Mouse (Mus musculus) hindbrain, embryonic 12.5 days (tissue): ENCODE data around the gene Cep164. TPM values are rescaled to one million over a fixed set of nuclear protein-coding genes. Genes with fewer than 3 reads are reported as not detected.

Experiments
- ATAC-seq: fragments of 200-750 bp; cut with Nextera tagmentation; 2 replicates; pipeline ENCODE4 v1.8.0; 2017; ENCODE audit warnings: moderate TSS enrichment; ENCODE audit not compliant: low FRiP score
- H3K27ac ChIP-seq: fragments of 300-500 bp; sonication (generic); 2 replicates; pipeline ENCODE4 v1.5.1; 2016; ENCODE audit warnings: mild to moderate bottlenecking
- H3K27me3 ChIP-seq: fragments of 300-500 bp; sonication (generic); 2 replicates; pipeline ENCODE4 v1.6.1; 2016; ENCODE audit warnings: mild to moderate bottlenecking
- H3K36me3 ChIP-seq: fragments of 300-500 bp; sonication (generic); 2 replicates; pipeline ENCODE4 v1.6.1; 2016; ENCODE audit warnings: mild to moderate bottlenecking
- H3K4me1 ChIP-seq: fragments of 300-500 bp; sonication (generic); 2 replicates; pipeline ENCODE4 v1.6.1; 2016
- H3K4me2 ChIP-seq: fragments of 300-500 bp; sonication (generic); replicated peaks from 2 replicates; pipeline ENCODE4 v1.6.1; 2016; ENCODE audit warnings: mild to moderate bottlenecking
- H3K4me3 ChIP-seq: fragments of 300-500 bp; sonication (generic); 2 replicates; pipeline ENCODE4 v1.5.1; 2016; ENCODE audit warnings: mild to moderate bottlenecking
- H3K9ac ChIP-seq: fragments of 300-500 bp; sonication (generic); 2 replicates; pipeline ENCODE4 v1.6.1; 2016; ENCODE audit warnings: mild to moderate bottlenecking, moderate library complexity
- H3K9me3 ChIP-seq: fragments of 300-500 bp; sonication (generic); replicated peaks from 2 replicates; pipeline ENCODE4 v1.6.1; 2016; ENCODE audit warnings: mild to moderate bottlenecking
- WGBS: fragments of 180-500 bp; shearing (Covaris S2); methylation state at CpG from one replicate; pipeline ENCODE4 v1.1.7; 2016; 5-methylcytosine and 5-hydroxymethylcytosine counted together
- polyA plus RNA-seq: library from polyadenylated mRNA; unstranded; fragments of >200 nt; fragmentation: Nextera tagmentation; extraction: Ambion mirVana; gene quantifications from 2 replicates; pipeline ENCODE4 v1.2.1, GENCODE M21; 2016

Gene Cep164
- polyA plus RNA-seq, 1 experiment from 2014 or later: 18.8 TPM

GRCm38 (mm10) chr9:45798467-45799164 lies 29.9 kb downstream of the Cep164 start:
- 13% methylated on average over 13 of the region's 13 CpGs for WGBS
- Histone ChIP-seq H3K36me3 (peaks cover 18% of the 10 kb centered on the region; the same call in 1 of the 2 replicates), H3K9ac (no peak overlapping the region), H3K27me3 (no peaks in the 10 kb centered on the region), H3K9me3 (no peaks in the 10 kb centered on the region), H3K4me1 (peaks cover 11% of the 10 kb centered on the region), H3K27ac (0 out of 2 replicates have a peak overlapping the region, but pooled peaks have one; percentile 48), H3K4me3 (no peak overlapping the region), H3K4me2 (peak overlapping the region; percentile 11)
- ATAC-seq: peak; percentile 46; the same call in 1 of the 2 replicates

GRCm38 (mm10) chr9:45797271-45797670 lies 31.2 kb downstream of the Cep164 start:
- WGBS: 83% methylated on average over 3 of the region's 3 CpGs
- no peak overlapping the region for H3K4me2 ChIP-seq

DNA sequence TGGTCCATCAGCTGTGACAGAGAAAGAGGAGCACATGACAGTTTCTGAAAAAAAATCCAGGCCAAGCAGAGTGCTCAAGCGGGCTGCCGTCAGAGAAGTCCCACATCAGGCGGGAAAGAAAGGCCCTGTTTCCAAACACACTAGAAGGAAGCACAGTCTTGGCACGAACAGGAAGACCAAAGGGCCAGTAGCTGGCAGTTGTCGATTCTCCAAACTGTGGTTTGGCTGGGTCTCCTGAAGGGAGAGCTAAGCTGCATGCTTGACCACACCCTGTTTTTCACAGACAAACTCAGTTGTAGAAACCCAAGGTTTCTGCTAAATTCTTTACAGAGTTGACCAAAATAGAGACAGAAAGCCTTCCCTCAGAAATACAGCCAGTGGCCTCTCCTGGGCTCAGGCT lies 32.8 kb downstream of the Cep164 start:
- no peak overlapping the region for H3K4me2 ChIP-seq
- WGBS: 88% methylated on average over 5 of the region's 5 CpGs

More at GRCm38 (mm10) chr9:45797271-45797670, 31.2 kb downstream of the Cep164 start:
- no peaks in the 10 kb centered on the region for H3K27me3 ChIP-seq
- H3K27ac ChIP-seq: no peak overlapping the region
- no peak for ATAC-seq
- no peaks in the 10 kb centered on the region for H3K9me3 ChIP-seq
- no peak overlapping the region for H3K9ac ChIP-seq
- H3K4me1 ChIP-seq: peaks cover 14% of the 10 kb centered on the region
- no peak overlapping the region for H3K4me3 ChIP-seq
- H3K36me3 ChIP-seq: peaks cover 28% of the 10 kb centered on the region; the same call in 1 of the 2 replicates

DNA sequence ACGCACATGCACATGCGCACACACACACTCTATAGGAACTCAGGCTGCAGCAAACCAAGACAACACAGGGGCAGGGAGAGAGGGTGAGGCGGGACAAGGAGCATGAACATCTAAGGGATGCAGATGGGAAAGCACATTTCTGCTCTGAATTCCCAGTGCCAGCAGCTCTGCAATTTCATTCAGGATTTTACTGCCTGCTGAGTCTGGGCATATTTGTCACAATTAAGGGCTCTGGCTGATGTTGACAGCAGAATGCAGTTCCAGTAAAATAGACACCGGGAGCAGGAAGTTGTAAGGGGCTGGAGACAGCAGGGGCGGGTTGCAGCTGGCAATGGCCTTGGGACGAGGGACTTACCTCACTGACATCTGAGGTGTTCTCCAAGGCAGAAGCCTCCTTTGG lies 34.8 kb downstream of the Cep164 start:
- peaks cover 30% of the 10 kb centered on the region; the same call in 1 of the 2 replicates for H3K36me3 ChIP-seq
- H3K4me1 ChIP-seq: peaks cover 14% of the 10 kb centered on the region; the same call in 1 of the 2 replicates
- no peak overlapping the region for H3K4me3 ChIP-seq
- no peak overlapping the region for H3K27ac ChIP-seq
- no peak for ATAC-seq
- 79% methylated on average over 6 of the region's 6 CpGs for WGBS
- no peaks in the 10 kb centered on the region for H3K27me3 ChIP-seq
- H3K4me2 ChIP-seq: no peak overlapping the region
- H3K9me3 ChIP-seq: no peaks in the 10 kb centered on the region
- no peak overlapping the region for H3K9ac ChIP-seq

More for the DNA sequence above, 32.8 kb downstream of the Cep164 start:
- Histone ChIP-seq H3K9me3 (no peaks in the 10 kb centered on the region), H3K4me1 (peaks cover 15% of the 10 kb centered on the region), H3K36me3 (peaks cover 27% of the 10 kb centered on the region; the same call in 1 of the 2 replicates), H3K9ac (no peak overlapping the region), H3K27ac (no peak overlapping the region), H3K27me3 (no peaks in the 10 kb centered on the region), H3K4me3 (no peak overlapping the region)
- ATAC-seq: no peak

DNA sequence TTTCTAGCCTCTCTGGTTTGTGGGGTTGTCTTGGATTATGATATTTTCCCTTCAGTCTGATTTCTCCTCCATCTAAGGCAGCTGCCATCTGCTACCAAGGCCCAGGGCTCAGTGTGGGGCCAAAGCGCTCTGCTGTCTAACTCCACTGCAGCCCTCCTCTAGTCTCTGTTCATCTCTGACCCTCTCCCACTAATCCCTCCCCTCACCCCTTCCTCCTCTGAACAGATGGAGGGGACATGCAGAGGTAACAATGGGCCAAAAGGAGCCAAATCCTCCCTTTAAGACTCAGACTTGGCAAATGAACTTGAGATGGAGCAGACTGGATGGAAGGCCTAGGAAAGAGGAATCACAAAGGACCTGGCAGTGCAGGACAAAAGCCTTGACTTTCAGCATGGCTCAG lies 36.3 kb downstream of the Cep164 start:
- Histone ChIP-seq H3K4me1 (peaks cover 14% of the 10 kb centered on the region; the same call in 1 of the 2 replicates), H3K27me3 (no peaks in the 10 kb centered on the region), H3K4me3 (no peak overlapping the region), H3K27ac (peak overlapping the region; percentile 40; the same call in 1 of the 2 replicates), H3K36me3 (peaks cover 30% of the 10 kb centered on the region; the same call in 1 of the 2 replicates), H3K4me2 (no peak overlapping the region), H3K9me3 (no peaks in the 10 kb centered on the region), H3K9ac (no peak overlapping the region)
- no peak for ATAC-seq
- 77% methylated on average over 1 of the region's 1 CpGs for WGBS

GRCm38 (mm10) chr9:45791456-45792142 lies 36.9 kb downstream of the Cep164 start:
- no peak overlapping the region for H3K27ac ChIP-seq

GRCm38 (mm10) chr9:45788405-45788804 lies 40.1 kb downstream of the Cep164 start:
- H3K4me2 ChIP-seq: no peak overlapping the region
- H3K27me3 ChIP-seq: no peaks in the 10 kb centered on the region
- no peak overlapping the region for H3K4me3 ChIP-seq
- no peak overlapping the region for H3K9ac ChIP-seq
- peaks cover 34% of the 10 kb centered on the region for H3K36me3 ChIP-seq
- H3K27ac ChIP-seq: no peak overlapping the region
- 47% methylated on average over 5 of the region's 5 CpGs for WGBS
- H3K9me3 ChIP-seq: no peaks in the 10 kb centered on the region
- ATAC-seq: no peak
- peaks cover 14% of the 10 kb centered on the region; the same call in 1 of the 2 replicates for H3K4me1 ChIP-seq

More at GRCm38 (mm10) chr9:45791456-45792142, 36.9 kb downstream of the Cep164 start:
- Histone ChIP-seq H3K9ac (no peak overlapping the region), H3K36me3 (peaks cover 30% of the 10 kb centered on the region; the same call in 1 of the 2 replicates), H3K4me1 (peaks cover 14% of the 10 kb centered on the region; the same call in 1 of the 2 replicates), H3K4me3 (no peak overlapping the region), H3K27me3 (no peaks in the 10 kb centered on the region), H3K9me3 (no peaks in the 10 kb centered on the region), H3K4me2 (no peak overlapping the region)
- WGBS: 68% methylated on average over 8 of the region's 8 CpGs
- no peak for ATAC-seq

- H3K27ac ChIP-seq: no peak overlapping the region
- whole genome bisulfite sequencing: 93% methylated on average over 6 of the region's 6 CpGs
- ATAC-seq: no peak
- no peaks in the 10 kb centered on the region for H3K9me3 ChIP-seq
- no peak overlapping the region for H3K4me2 ChIP-seq
- H3K27me3 ChIP-seq: no peaks in the 10 kb centered on the region
- peaks cover 14% of the 10 kb centered on the region; the same call in 1 of the 2 replicates for H3K4me1 ChIP-seq
- H3K36me3 ChIP-seq: peaks cover 30% of the 10 kb centered on the region
- H3K9ac ChIP-seq: no peak overlapping the region
- no peak overlapping the region for H3K4me3 ChIP-seq
Measured at GRCm38 (mm10) chr9:45787547-45787946, 40.9 kb downstream of the Cep164 start.

- Histone ChIP-seq H3K9me3 (no peaks in the 10 kb centered on the region), H3K4me2 (no peak overlapping the region), H3K27me3 (no peaks in the 10 kb centered on the region), H3K36me3 (peaks cover 25% of the 10 kb centered on the region), H3K4me1 (peaks cover 10% of the 10 kb centered on the region; the same call in 1 of the 2 replicates), H3K9ac (no peak overlapping the region), H3K27ac (no peak overlapping the region), H3K4me3 (no peak overlapping the region)
- 91% methylated on average over 8 of the region's 8 CpGs for WGBS
- ATAC-seq: no peak
Measured at GRCm38 (mm10) chr9:45787071-45787470, 41.4 kb downstream of the Cep164 start.

- H3K27ac ChIP-seq: peak overlapping the region; percentile 44; the same call in 1 of the 2 replicates
- WGBS: 84% methylated on average over 12 of the region's 12 CpGs
- H3K9ac ChIP-seq: no peak overlapping the region
- H3K36me3 ChIP-seq: peaks cover 28% of the 10 kb centered on the region
- H3K9me3 ChIP-seq: no peaks in the 10 kb centered on the region
- H3K4me3 ChIP-seq: no peak overlapping the region
- no peaks in the 10 kb centered on the region for H3K27me3 ChIP-seq
- H3K4me2 ChIP-seq: no peak overlapping the region
- peaks cover 8% of the 10 kb centered on the region; the same call in 1 of the 2 replicates for H3K4me1 ChIP-seq
- ATAC-seq: no peak
Measured at GRCm38 (mm10) chr9:45783249-45784069, 45.0 kb downstream of the Cep164 start.

DNA sequence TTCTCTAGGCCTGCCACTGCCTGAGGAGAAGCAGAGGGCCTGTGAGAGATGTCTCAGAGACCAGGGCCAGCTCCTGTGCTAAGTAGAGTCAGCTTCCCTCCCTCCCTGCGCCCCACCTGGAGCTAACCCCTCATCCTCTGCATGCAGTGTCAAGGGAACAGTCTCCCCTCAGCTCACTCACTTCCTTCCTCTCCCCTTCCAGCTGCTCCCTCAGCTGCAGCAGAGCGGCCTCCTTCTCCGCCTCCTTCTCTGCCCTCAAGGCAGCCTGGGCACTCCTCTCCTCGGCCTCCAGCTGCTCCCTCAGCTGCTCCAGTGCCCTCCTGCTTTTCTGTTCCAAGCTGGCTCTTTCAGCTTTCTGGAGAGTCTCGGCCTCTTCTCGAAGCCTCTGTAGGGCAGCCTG lies 49.3 kb downstream of the Cep164 start:
- 0 out of 2 replicates have a peak overlapping the region, but pooled peaks have one; percentile 18 for H3K27ac ChIP-seq
- H3K4me1 ChIP-seq: peaks cover 4% of the 10 kb centered on the region; the same call in 1 of the 2 replicates
- no peak overlapping the region for H3K4me2 ChIP-seq
- H3K4me3 ChIP-seq: no peak overlapping the region
- H3K36me3 ChIP-seq: peaks cover 35% of the 10 kb centered on the region
- H3K9ac ChIP-seq: no peak overlapping the region
- H3K27me3 ChIP-seq: no peaks in the 10 kb centered on the region
- no peaks in the 10 kb centered on the region for H3K9me3 ChIP-seq
- ATAC-seq: no peak
- 75% methylated on average over 6 of the region's 6 CpGs for WGBS
